Mouse (Mus musculus): ENCODE data around the gene Ppm1h. TPM values are rescaled to one million over a fixed set of nuclear protein-coding genes. Genes with fewer than 3 reads are reported as not detected.
"Not testable (repeated sequence)": the region's sequence is repeated elsewhere in the genome, so short reads cannot be mapped to it uniquely, and the experiment has no call there.

Ppm1h gene
- total and polyA plus RNA-seq, 2 experiments from 2014 or later, result 50.3 to 60.2 TPM

- H3K9ac ChIP-seq (replicated peaks; ENCODE audit: low read length), result no peak overlapping the region
- no peak overlapping the region for H3K4me3 ChIP-seq (ENCODE audit: low read length)
- H3K27ac ChIP-seq, result no peak overlapping the region
- no peaks in the 10 kb centered on the region for H3K27me3 ChIP-seq (ENCODE audit: insufficient read depth, low read length)
- no peak for TF ChIP-seq CTCF (IDR thresholded peaks at IDR 0.05; ENCODE audit: low read depth)
- H3K4me2 ChIP-seq (ENCODE audit: low read depth, low read length), result no peak overlapping the region
- H3K36me3 ChIP-seq (ENCODE audit: insufficient read depth, low read length), result no peaks in the 10 kb centered on the region
- ATAC-seq (peak; percentile 64; the same call in 1 of the 2 replicates), DNase-seq (ENCODE audit: low spot score) (peak; percentile 38)
- H3K4me1 ChIP-seq (ENCODE audit: insufficient read depth, low read length), result no peaks in the 10 kb centered on the region
- 37% methylated on average over 7 of the region's 7 CpGs for WGBS
- no peaks in the 10 kb centered on the region for H3K9me3 ChIP-seq (ENCODE audit: low read length)
These were observed 243.7 kb downstream of the Ppm1h start for GRCm38 (mm10) chr10:122922226-122922625.

GRCm38 (mm10) chr10:122924571-122924970, 246.0 kb downstream of the Ppm1h start:
- WGBS, result 90% methylated on average over 5 of the region's 5 CpGs
- not testable (repeated sequence) for H3K36me3 ChIP-seq (ENCODE audit: insufficient read depth, low read length); H3K9me3 ChIP-seq (ENCODE audit: low read length); H3K9ac ChIP-seq (replicated peaks; ENCODE audit: low read length); H3K4me2 ChIP-seq (ENCODE audit: low read depth, low read length); H3K27me3 ChIP-seq (ENCODE audit: insufficient read depth, low read length); H3K4me3 ChIP-seq (ENCODE audit: low read length); H3K4me1 ChIP-seq (ENCODE audit: insufficient read depth, low read length); H3K27ac ChIP-seq; DNase-seq (ENCODE audit: low spot score); ATAC-seq

- Histone ChIP-seq H3K27ac (no peak overlapping the region), H3K27me3 (ENCODE audit: insufficient read depth, low read length) (no peaks in the 10 kb centered on the region), H3K4me1 (ENCODE audit: insufficient read depth, low read length) (peaks cover 10% of the 10 kb centered on the region; the same call in 1 of the 2 replicates), H3K36me3 (ENCODE audit: insufficient read depth, low read length) (no peaks in the 10 kb centered on the region), H3K4me2 (ENCODE audit: low read depth, low read length) (no peak overlapping the region), H3K9ac (replicated peaks; ENCODE audit: low read length) (no peak overlapping the region), H3K4me3 (ENCODE audit: low read length) (no peak overlapping the region), H3K9me3 (ENCODE audit: low read length) (no peaks in the 10 kb centered on the region)
- WGBS, result 89% methylated on average over 4 of the region's 4 CpGs
- ATAC-seq (no peak), DNase-seq (ENCODE audit: low spot score) (no peak)
- TF ChIP-seq CTCF (IDR thresholded peaks at IDR 0.05; ENCODE audit: low read depth), result no peak
These were observed 247.7 kb downstream of the Ppm1h start for GRCm38 (mm10) chr10:122926275-122926674.

GRCm38 (mm10) chr10:122930520-122930919, 252.0 kb downstream of the Ppm1h start:
- Histone ChIP-seq H3K4me3 (ENCODE audit: low read length) (no peak overlapping the region), H3K9ac (replicated peaks; ENCODE audit: low read length) (no peak overlapping the region), H3K27ac (peak overlapping the region; percentile 76), H3K4me1 (ENCODE audit: insufficient read depth, low read length) (peaks cover 19% of the 10 kb centered on the region), H3K9me3 (ENCODE audit: low read length) (no peaks in the 10 kb centered on the region), H3K27me3 (ENCODE audit: insufficient read depth, low read length) (no peaks in the 10 kb centered on the region), H3K36me3 (ENCODE audit: insufficient read depth, low read length) (no peaks in the 10 kb centered on the region), H3K4me2 (ENCODE audit: low read depth, low read length) (no peak overlapping the region)
- ATAC-seq (no peak), DNase-seq (ENCODE audit: low spot score) (no peak)
- WGBS, result 83% methylated on average over 4 of the region's 4 CpGs
- no peak for TF ChIP-seq CTCF (IDR thresholded peaks at IDR 0.05; ENCODE audit: low read depth)

GRCm38 (mm10) chr10:122931193-122931832, 252.8 kb downstream of the Ppm1h start:
- H3K27me3 ChIP-seq (ENCODE audit: insufficient read depth, low read length), result no peaks in the 10 kb centered on the region
- no peak for TF ChIP-seq CTCF (IDR thresholded peaks at IDR 0.05; ENCODE audit: low read depth)
- 0 out of 2 replicates have a peak overlapping the region, but pooled peaks have one; percentile 9 for H3K9ac ChIP-seq (replicated peaks; ENCODE audit: low read length)
- WGBS, result 9% methylated on average over 13 of the region's 13 CpGs
- DNase-seq (ENCODE audit: low spot score) (peak; percentile 82), ATAC-seq (peak; percentile 90)
- H3K9me3 ChIP-seq (ENCODE audit: low read length), result no peaks in the 10 kb centered on the region
- H3K27ac ChIP-seq, result peak overlapping the region; percentile 76
- 0 out of 2 replicates have a peak overlapping the region, but pooled peaks have one; percentile 5 for H3K4me2 ChIP-seq (ENCODE audit: low read depth, low read length)
- peaks cover 19% of the 10 kb centered on the region for H3K4me1 ChIP-seq (ENCODE audit: insufficient read depth, low read length)
- H3K4me3 ChIP-seq (ENCODE audit: low read length), result no peak overlapping the region
- H3K36me3 ChIP-seq (ENCODE audit: insufficient read depth, low read length), result no peaks in the 10 kb centered on the region

GRCm38 (mm10) chr10:122931851-122932550, 253.4 kb downstream of the Ppm1h start:
- no peak overlapping the region for H3K4me2 ChIP-seq (ENCODE audit: low read depth, low read length)
- no peaks in the 10 kb centered on the region for H3K9me3 ChIP-seq (ENCODE audit: low read length)
- 32% methylated on average over 10 of the region's 10 CpGs for WGBS
- 0 out of 2 replicates have a peak overlapping the region, but pooled peaks have one; percentile 9 for H3K9ac ChIP-seq (replicated peaks; ENCODE audit: low read length)
- TF ChIP-seq CTCF (IDR thresholded peaks at IDR 0.05; ENCODE audit: low read depth), result no peak
- no peaks in the 10 kb centered on the region for H3K36me3 ChIP-seq (ENCODE audit: insufficient read depth, low read length)
- ATAC-seq, result peak; percentile 85
- H3K4me1 ChIP-seq (ENCODE audit: insufficient read depth, low read length), result peaks cover 19% of the 10 kb centered on the region
- H3K4me3 ChIP-seq (ENCODE audit: low read length), result no peak overlapping the region
- peak; percentile 61 for DNase-seq (ENCODE audit: low spot score)
- H3K27ac ChIP-seq, result peak overlapping the region; percentile 76
- H3K27me3 ChIP-seq (ENCODE audit: insufficient read depth, low read length), result no peaks in the 10 kb centered on the region

Measured in hindbrain, postnatal 0 days (tissue).